Mouse (Mus musculus) embryonic fibroblast, embryonic 13.5 days (primary cell): ENCODE data around the gene Car11. TPM values are rescaled to one million over a fixed set of nuclear protein-coding genes. Genes with fewer than 3 reads are reported as not detected.

Experiments
- H3K27ac ChIP-seq: 2 replicates; pipeline ENCODE4 v1.5.1; 2012; ENCODE audit warnings: low read length, control low read depth, inconsistent platforms; ENCODE audit not compliant: insufficient read depth
- H3K4me1 ChIP-seq: 2 replicates; pipeline ENCODE4 v1.6.1; 2011; ENCODE audit warnings: low read length; ENCODE audit not compliant: control insufficient read depth, insufficient read depth
- H3K4me3 ChIP-seq: 2 replicates; pipeline ENCODE4 v1.5.1; 2011; ENCODE audit warnings: mild to moderate bottlenecking, control low read depth, low read length; ENCODE audit not compliant: insufficient read depth
- CTCF ChIP-seq: IDR thresholded peaks from 2 replicates; pipeline ENCODE4 v1.5.1; 2011; ENCODE audit warnings: mild to moderate bottlenecking, control low read depth, low read length, moderate library complexity, borderline replicate concordance; ENCODE audit not compliant: insufficient read depth
- POLR2A ChIP-seq: IDR thresholded peaks from 2 replicates; pipeline ENCODE4 v1.6.1; 2011; ENCODE audit warnings: low read depth, mild to moderate bottlenecking, control low read depth, low read length, moderate library complexity
- polyA plus RNA-seq: library from polyadenylated mRNA; stranded (reverse); fragments of >200 nt; gene quantifications from 2 replicates; pipeline ENCODE4 v1.2.4, GENCODE M21; 2011; ENCODE audit warnings: low read depth; ENCODE audit not compliant: missing spikeins, insufficient read length

The Car11 gene
- polyA plus RNA-seq, 1 experiment: 6.6 TPM

DNA sequence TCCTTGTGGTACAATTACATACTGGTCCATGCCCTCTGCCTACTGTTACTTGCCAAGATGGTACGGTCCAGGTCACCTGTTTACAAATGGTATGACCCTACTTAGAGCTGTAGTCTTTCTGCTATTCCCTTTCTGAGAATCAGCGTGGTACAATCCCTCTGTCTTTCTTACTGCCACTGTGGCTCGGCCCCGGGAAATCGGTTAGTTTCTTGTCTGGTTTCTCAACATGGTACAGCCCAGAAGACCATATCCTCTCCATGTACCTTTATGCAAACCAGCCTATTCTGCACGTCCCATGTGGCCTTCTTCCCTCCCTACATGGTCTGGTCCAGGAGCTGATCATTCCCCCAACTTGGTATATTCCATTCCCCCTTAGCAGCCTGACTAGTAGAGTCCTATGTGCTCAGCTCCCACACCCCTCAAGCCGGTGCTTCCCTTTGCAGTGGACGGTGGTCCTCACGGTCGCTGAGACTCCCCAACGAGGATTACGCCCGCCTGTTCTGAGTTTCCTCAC, 4.5 kb downstream of the Car11 start:
- peak overlapping the region; percentile 30 for H3K4me3 ChIP-seq
- peak; percentile 69 for TF ChIP-seq POLR2A
- TF ChIP-seq CTCF: no peak
- no peak overlapping the region; the same call in 1 of the 2 replicates for H3K27ac ChIP-seq
- peaks cover 11% of the 10 kb centered on the region for H3K4me1 ChIP-seq

DNA sequence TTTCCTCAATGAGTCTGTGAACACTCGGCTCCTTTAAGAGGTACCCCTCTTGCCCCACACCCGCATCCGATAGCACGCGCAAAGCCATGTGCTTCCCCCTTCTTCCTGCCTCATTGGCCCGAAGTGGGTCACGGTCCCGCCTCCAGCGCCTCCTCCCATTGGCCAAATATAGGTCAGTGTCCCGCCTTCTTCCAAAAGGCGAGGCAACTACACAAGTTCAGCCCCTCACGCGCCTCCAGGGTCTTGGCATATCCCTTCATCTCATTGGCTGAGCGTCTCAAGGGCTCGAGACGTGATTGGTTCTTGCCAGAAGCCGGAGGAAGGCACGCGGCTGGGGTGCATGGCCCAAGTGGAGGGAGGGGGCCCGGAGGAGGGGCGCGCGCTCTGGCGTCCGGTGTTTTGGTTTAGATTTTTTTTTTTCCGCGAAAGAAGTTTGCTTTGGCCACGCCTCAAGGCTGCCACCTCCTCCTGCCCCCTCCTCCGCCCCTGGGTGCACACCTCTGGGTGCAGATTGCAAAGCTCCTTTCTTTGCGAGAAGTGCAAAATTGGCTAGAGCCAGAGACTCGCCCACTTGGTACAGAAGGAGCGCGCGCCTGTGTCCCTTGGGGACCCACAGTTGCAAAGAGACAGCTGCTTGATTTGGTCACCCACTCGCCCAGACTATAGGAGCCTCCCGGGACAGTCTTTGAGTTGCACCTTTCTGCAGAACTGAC, 5.2 kb downstream of the Car11 start, which contains the start of gene Dbp:
Gene Dbp, plus strand, starts transcription at position 359 of the 713 bp plus-strand sequence.
- H3K4me1 ChIP-seq: peaks cover 11% of the 10 kb centered on the region
- peak within 1 kb of the TSS; percentile 68 for H3K27ac ChIP-seq
- TF ChIP-seq CTCF (no peak), POLR2A (no peak)

DNA sequence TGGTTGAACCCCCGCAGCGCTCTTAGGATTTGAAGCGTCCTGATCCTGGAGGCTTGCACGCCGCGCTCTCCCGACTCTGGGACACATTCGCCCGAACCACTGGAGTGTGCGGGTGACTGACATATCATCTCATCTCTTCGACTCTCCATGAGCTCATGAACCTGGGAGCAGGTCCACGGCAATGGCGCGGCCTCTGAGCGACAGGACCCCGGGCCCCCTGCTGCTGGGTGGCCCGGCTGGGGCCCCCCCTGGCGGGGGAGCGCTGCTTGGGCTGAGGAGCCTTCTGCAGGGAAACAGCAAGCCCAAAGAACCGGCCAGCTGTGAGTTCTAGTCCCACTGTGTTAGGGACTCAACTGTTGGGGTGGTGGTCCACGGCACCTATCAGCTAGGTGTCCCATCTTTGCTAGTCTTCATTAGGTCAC, 5.8 kb downstream of the Car11 start:
- H3K27ac ChIP-seq: peak overlapping the region; percentile 68
- no peak for TF ChIP-seq POLR2A
- TF ChIP-seq CTCF: no peak
- H3K4me1 ChIP-seq: peaks cover 9% of the 10 kb centered on the region
- H3K4me3 ChIP-seq: peak overlapping the region; percentile 61

More for the DNA sequence above, 5.2 kb downstream of the Car11 start, which contains the start of gene Dbp:
- H3K4me3 ChIP-seq: peak within 1 kb of the TSS; percentile 61

DNA sequence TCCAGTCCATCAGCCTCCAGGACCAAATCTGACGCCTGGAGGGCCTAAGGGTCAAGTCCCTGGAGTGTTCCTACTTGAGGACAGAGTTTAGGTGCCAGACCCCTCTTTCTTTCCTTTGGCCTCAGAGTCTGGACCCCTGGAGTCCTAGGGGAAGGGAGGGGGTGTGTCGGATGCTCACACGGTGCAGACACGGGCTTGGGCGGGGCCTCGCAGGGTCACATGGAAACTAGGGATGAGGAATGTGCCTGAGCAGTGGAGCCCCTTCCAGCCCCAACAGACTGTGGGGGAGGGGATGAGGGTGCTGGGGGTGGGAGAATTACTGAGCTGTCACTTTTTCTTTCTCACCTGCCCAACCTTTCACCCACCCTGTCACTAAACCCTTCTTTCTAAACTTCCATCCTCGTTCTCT, 6.2 kb downstream of the Car11 start:
- peak overlapping the region; percentile 61 for H3K4me3 ChIP-seq
- H3K4me1 ChIP-seq: peaks cover 8% of the 10 kb centered on the region
- peak overlapping the region; percentile 70 for H3K27ac ChIP-seq
- TF ChIP-seq CTCF (no peak), POLR2A (peak; percentile 44)

DNA sequence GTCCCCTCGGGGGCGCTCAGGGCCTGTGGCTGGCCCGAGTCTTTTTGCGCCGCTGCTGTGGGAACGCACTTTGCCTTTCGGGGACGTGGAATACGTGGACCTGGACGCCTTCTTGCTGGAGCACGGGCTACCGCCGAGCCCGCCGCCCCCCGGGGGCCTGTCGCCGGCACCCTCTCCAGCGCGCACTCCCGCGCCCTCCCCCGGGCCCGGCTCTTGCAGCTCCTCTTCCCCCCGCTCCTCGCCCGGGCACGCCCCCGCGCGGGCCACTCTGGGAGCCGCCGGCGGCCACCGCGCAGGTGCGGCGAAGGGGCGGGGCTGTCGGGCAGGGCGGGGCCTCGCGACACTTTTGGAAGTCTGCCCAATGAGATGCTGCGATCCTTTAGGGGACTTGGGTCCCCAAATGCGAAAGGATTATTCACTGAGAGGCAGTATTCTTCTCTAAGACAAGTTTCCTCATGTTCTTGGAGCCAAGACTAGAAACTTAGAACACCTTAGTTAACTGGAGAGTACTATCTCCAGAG, 7.1 kb downstream of the Car11 start:
- Histone ChIP-seq H3K4me1 (peaks cover 8% of the 10 kb centered on the region), H3K4me3 (peak overlapping the region; percentile 61), H3K27ac (peak overlapping the region; percentile 93)
- no peak for TF ChIP-seq CTCF
- peak; percentile 20 for TF ChIP-seq POLR2A

DNA sequence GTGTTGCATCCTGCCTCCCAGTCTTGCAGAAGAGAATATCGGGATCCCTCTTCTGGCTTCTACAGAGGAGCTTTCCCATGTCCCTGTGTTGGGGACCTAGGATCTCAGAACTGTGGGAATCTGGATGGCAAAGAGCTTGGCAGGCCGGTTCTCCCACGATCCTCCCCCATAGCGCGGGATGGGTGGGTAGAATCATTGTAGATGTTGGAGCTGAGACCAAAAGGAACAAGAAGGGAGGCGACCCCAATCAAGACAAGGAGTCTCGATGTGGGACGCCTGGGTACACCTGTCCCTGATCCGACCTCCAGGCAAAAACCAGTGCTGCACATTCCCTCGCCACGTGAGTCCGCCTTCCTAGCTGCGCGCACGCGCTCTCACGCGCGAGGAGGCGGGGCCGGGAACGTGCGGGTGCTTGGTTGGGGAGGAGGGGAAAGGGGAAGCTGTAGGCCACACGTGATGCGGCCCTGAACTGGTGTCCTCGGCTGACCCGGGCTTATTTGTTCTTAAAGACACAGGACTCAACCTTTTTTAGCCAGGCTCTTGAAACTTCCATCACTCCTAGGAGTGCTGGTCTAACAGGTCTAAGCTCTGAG, 7.8 kb downstream of the Car11 start:
- Histone ChIP-seq H3K4me3 (peak overlapping the region; percentile 15), H3K27ac (peak overlapping the region; percentile 93), H3K4me1 (peaks cover 8% of the 10 kb centered on the region)
- TF ChIP-seq CTCF (no peak), POLR2A (peak; percentile 61)

DNA sequence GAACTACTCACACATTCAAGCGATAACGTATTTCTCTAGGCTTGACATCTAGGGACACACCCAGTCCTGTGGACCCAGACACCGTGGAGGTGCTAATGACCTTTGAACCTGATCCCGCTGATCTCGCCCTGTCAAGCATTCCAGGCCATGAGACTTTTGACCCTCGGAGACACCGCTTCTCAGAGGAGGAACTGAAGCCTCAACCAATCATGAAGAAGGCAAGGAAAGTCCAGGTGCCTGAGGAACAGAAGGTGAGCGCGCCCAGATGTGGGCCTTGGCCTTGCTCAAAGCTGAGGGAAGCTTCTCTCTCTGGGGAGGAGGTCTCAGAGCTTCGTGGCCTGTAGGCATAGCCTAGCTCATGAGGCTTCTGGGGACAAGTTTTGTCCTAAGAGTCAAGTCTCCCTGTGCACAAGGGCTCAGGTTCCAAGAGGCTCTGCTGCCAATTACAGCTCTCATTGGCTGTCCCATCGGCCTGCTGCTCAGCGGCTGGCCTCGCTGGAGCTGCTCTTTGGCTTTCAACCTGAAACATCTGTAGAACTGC, 8.6 kb downstream of the Car11 start:
- Histone ChIP-seq H3K4me3 (no peak overlapping the region), H3K4me1 (peaks cover 8% of the 10 kb centered on the region)

DNA sequence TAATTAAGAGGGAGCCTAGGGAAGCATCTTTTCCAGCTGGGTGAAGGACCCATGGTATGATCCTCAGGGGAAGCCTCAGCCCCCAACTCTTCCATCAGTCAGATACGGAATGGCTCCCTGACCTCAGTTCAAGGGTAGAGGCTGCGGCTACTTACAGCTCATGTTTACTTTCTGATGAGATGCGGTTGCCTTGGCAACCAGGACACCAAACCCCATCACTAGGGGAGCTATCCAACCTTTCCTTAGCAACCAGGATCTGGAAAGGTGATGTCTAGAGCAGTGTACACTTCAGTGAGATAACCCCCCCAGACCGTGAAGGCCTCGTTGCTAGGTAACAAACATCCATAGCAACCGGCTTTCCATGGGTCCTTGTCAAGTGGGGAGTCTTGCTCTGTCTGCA, 9.4 kb downstream of the Car11 start:
- no peak overlapping the region for H3K27ac ChIP-seq

More for the DNA sequence above, 8.6 kb downstream of the Car11 start:
- TF ChIP-seq CTCF: no peak
- no peak for TF ChIP-seq POLR2A
- peak overlapping the region; percentile 84 for H3K27ac ChIP-seq

DNA sequence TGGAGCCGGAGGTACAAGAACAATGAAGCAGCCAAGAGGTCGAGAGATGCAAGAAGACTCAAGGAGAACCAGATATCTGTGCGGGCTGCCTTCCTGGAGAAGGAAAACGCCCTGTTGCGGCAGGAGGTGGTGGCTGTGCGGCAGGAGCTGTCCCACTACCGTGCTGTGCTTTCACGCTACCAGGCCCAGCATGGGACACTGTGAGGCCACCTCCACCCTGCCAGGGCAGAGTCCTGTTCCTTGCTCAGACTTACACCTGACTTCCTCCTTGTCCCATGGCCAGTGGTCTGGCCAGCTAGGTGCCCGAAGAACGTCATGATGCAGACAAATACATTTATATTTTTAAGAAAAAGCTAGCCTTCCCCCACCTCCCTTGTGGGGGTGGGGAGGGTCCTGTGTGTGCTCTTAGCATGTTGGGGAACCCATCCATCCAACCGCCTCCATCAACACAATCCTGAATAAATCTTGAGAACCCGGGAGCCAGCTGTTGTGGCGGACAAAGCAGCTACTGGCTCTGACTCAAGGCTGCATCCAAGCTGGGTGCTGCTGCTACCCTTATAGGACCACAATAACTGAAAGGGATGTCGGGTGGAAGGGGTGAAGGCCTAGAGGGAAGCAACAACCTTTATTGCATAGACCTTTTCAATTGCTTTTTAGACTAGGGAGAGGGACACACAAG, 10.2 kb downstream of the Car11 start:
- Histone ChIP-seq H3K4me3 (no peak overlapping the region), H3K4me1 (peaks cover 8% of the 10 kb centered on the region), H3K27ac (no peak overlapping the region)
- TF ChIP-seq CTCF (no peak), POLR2A (peak; percentile 34; the same call in 1 of the 2 replicates)

More for the DNA sequence above, 9.4 kb downstream of the Car11 start:
- Histone ChIP-seq H3K4me3 (no peak overlapping the region), H3K4me1 (peaks cover 8% of the 10 kb centered on the region)
- TF ChIP-seq CTCF (no peak), POLR2A (peak; percentile 32; the same call in 1 of the 2 replicates)
